Mouse (Mus musculus): ENCODE measurements around the gene Olfr314. TPM values are rescaled to one million over a fixed set of nuclear protein-coding genes. Genes with fewer than 3 reads are reported as not detected.

Gene Olfr314
- polyA plus RNA-seq (2012; ENCODE audit: low replicate concordance): not detected in 2 replicates

DNA sequence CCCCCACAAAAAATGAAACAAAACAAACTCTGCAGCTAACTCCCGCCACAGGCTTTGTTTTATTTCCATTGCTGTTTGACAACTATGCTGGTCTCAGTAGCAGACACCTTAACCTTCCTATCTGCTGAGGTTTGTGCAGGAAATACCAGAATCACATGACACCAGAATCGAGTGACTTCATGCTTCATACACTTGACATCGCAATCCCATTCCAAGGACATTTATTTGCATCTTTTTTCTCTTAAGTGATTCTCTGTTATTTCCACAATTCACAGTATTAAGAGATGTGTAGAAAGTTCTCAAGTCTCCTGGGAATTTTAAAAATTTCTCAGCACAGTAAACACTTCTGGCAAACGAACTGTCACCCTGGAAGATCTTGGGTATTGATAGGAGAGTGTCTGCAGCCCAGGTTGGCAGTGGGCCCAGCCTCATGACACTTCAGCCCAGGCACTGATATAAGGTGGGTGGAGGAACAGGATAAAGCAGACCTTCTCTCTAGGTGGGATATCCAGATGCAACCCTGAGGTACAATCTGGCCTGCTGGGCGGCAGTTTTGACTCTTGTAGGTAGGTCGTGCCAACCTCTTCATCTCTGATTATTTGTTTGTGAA, at the start of gene Olfr314:
Gene Olfr314, plus strand, starts transcription at position 473 of the 610 bp plus-strand sequence.

DNA sequence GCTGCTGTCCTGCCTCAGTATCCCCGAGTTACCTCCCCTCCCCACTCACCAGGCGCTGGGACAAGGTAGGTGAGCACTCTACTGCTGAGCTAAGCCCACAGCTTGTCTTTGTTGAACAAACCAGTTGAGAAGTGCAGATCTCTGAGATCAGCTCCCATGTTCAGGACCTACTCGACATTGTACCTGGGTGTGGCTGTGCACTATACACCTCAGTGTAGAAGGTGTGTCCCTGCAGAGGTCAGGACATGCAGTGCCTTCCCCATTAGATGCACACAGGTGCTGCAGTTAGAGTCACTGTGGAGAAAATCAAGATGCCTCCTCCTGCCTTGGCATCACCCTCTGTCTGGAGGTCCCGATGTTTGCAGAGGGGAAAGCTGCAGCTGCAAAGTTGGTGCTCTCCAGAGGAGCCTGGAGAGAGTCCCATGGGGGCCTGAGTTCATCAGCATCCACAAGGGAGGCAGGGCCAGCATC, 43.9 kb upstream of the Olfr314 start, which contains the start of gene Olfr317:
Gene Olfr317, minus strand, starts transcription at position 421 of the 471 bp plus-strand sequence.

DNA sequence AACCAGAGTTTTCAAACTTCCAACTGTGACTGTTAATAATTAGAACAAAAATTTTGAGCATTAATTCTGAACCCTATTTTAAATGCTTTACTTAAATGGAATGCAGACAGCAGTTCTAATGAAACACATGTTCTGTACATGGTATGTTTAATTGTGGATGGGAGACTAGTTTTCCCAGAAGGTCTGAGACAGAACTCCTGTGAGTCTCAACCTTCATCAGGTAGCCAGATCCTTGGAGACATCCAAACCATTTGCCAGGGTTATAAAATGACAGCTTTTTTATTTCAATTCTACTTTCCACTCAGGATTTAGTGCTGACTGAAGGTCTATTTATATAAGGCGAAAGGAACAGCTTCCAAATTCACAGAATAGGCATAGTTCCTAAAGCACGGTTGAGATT, 30.3 kb upstream of the Olfr314 start, which contains the start of gene Olfr316:
Gene Olfr316, plus strand, starts transcription at position 301 of the 400 bp plus-strand sequence.

DNA sequence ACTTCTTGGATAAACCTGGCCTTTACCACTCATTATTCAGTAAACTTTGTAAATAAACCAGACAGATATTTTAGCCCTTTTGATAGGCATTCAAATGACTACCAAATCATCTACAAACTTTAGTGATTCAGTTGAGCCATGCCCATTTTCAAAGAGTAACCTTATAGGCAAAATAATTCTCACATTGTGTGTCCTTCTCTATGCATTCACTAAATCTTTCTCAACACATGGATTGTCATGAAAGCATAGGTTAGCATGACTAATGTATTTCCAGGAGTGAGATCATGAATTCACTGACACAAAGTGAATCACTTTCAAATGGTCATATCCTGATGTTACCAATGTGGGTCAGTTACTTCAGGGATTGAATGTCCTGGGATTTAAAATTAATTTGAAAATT, 9.9 kb upstream of the Olfr314 start, which contains the start of gene Olfr315:
Gene Olfr315, plus strand, starts transcription at position 301 of the 400 bp plus-strand sequence.

DNA sequence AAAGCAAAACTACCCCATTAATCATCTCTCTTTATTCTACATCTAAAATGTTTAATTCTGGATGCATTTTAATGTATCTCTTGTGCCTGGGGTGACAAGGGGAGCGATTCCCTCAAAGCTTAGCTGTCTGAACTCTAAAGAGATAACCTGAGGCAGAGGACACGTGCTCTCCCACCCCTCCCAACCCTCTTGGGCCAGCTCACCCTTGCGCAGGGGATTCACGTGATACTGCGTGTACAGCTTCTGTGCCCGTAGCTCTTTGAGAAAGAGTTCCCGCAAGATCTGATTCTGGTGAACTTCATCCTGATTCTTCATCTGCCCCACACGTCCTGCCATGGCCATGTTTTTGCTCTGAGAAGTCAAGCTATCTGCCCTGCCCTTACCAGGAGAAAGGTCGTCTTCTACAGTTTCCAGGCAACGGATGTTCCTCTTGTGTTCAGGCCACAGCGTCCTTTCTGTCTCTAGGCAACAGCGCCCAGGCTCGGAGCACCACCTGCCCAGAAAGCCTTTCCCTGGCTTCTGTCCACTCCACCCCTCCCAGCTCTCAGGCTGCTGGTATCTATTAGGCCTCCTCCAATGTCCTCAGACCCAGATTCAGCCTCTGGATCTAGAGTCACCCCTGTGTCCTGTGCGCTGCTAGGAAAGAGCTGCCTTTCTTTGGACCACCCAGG, 18.9 kb downstream of the Olfr314 start, which contains the start of gene Fam183b:
Gene Fam183b, minus strand, starts transcription at position 403 of the 671 bp plus-strand sequence.

DNA sequence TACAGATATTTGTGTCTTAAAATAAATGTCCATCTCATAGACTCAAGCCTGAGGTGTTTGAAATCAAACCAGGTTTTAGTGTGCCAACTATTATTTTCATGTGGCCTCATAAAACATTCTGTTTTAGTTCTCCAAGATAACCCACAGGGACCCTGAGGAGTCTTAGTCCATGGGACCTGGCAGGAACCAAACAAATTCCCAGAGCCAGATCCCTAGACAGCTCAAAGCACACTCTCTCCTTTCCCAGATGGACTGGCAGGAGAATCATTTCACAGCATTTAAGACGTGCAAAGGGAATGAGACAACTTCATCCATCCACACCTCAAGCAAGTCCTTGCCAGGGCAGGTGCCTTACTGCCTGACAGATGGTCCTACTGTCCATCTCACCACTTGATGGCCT, 31.9 kb downstream of the Olfr314 start, which contains the start of gene Olfr313:
Gene Olfr313, plus strand, starts transcription at position 301 of the 400 bp plus-strand sequence.

DNA sequence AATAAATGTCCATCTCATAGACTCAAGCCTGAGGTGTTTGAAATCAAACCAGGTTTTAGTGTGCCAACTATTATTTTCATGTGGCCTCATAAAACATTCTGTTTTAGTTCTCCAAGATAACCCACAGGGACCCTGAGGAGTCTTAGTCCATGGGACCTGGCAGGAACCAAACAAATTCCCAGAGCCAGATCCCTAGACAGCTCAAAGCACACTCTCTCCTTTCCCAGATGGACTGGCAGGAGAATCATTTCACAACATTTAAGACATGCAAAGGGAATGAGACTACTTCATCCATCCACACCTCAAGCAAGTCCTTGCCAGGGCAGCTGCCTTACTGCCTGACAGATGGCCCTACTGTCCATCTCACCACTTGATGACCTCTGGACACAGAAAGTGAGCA, 46.2 kb downstream of the Olfr314 start, which contains the start of gene Olfr312:
Gene Olfr312, plus strand, starts transcription at position 301 of the 400 bp plus-strand sequence.

Other genes starting within 250 kb of the Olfr314 start
- gene Olfr330, start 248.1 kb upstream of the Olfr314 start, polyA plus RNA-seq (2012; ENCODE audit: low replicate concordance): not detected in 2 replicates
- not detected in 2 replicates for gene Olfr329-ps, start 236.5 kb upstream of the Olfr314 start, polyA plus RNA-seq (2012; ENCODE audit: low replicate concordance)
- not detected in 2 replicates for gene Olfr328, start 227.3 kb upstream of the Olfr314 start, polyA plus RNA-seq (2012; ENCODE audit: low replicate concordance)
- gene Olfr224, start 212.4 kb upstream of the Olfr314 start, polyA plus RNA-seq (2012; ENCODE audit: low replicate concordance): not detected in 2 replicates
- gene Olfr325, start 205.2 kb upstream of the Olfr314 start, polyA plus RNA-seq (2012; ENCODE audit: low replicate concordance): not detected in 2 replicates
- gene Olfr324, start 187.8 kb upstream of the Olfr314 start, polyA plus RNA-seq (2012; ENCODE audit: low replicate concordance): not detected in 2 replicates
- gene 2210407C18Rik, start 166.9 kb upstream of the Olfr314 start, polyA plus RNA-seq (2012; ENCODE audit: low replicate concordance): not detected in 2 replicates
- 0.18 TPM in 1 of 2 replicates, not detected in the other for gene Olfr323, start 152.5 kb upstream of the Olfr314 start, polyA plus RNA-seq (2012; ENCODE audit: low replicate concordance)
- 0.15 and 5.6 TPM in 2 replicates for gene Trim58, start 142.5 kb upstream of the Olfr314 start, polyA plus RNA-seq (2012; ENCODE audit: low replicate concordance)
- 0.03 TPM in 1 of 2 replicates, not detected in the other for gene Olfr322, start 124.2 kb upstream of the Olfr314 start, polyA plus RNA-seq (2012; ENCODE audit: low replicate concordance)
- not detected in 2 replicates for gene Olfr320, start 101.9 kb upstream of the Olfr314 start, polyA plus RNA-seq (2012; ENCODE audit: low replicate concordance)
- not detected in 2 replicates for gene Olfr319, start 83.8 kb upstream of the Olfr314 start, polyA plus RNA-seq (2012; ENCODE audit: low replicate concordance)
- gene Olfr318, start 58.9 kb upstream of the Olfr314 start, polyA plus RNA-seq (2012; ENCODE audit: low replicate concordance): not detected in 2 replicates
- gene Olfr317, start 43.7 kb upstream of the Olfr314 start, polyA plus RNA-seq (2012; ENCODE audit: low replicate concordance): not detected in 2 replicates
- 0.12 TPM in 1 of 2 replicates, not detected in the other for gene Olfr316, start 30.2 kb upstream of the Olfr314 start, polyA plus RNA-seq (2012; ENCODE audit: low replicate concordance)
- not detected in 2 replicates for gene Olfr315, start 9.8 kb upstream of the Olfr314 start, polyA plus RNA-seq (2012; ENCODE audit: low replicate concordance)
- gene Fam183b, start 19.0 kb downstream of the Olfr314 start, polyA plus RNA-seq (2012; ENCODE audit: low replicate concordance): not detected in 2 replicates
- gene Olfr313, start 32.0 kb downstream of the Olfr314 start, polyA plus RNA-seq (2012; ENCODE audit: low replicate concordance): not detected in 2 replicates
- gene Olfr312, start 46.3 kb downstream of the Olfr314 start, polyA plus RNA-seq (2012; ENCODE audit: low replicate concordance): not detected in 2 replicates
- gene Olfr311, start 56.3 kb downstream of the Olfr314 start, polyA plus RNA-seq (2012; ENCODE audit: low replicate concordance): not detected in 2 replicates
- gene Gm12258, start 64.2 kb downstream of the Olfr314 start, polyA plus RNA-seq (2012; ENCODE audit: low replicate concordance): 0.66 and 2.4 TPM in 2 replicates
- gene 2810021J22Rik, start 84.3 kb downstream of the Olfr314 start, polyA plus RNA-seq (2012; ENCODE audit: low replicate concordance): 0.34 and 0.92 TPM in 2 replicates
- 0.98 and 1.1 TPM in 2 replicates for gene Zfp39, start 121.3 kb downstream of the Olfr314 start, polyA plus RNA-seq (2012; ENCODE audit: low replicate concordance)
- gene Btnl10, start 135.0 kb downstream of the Olfr314 start, polyA plus RNA-seq (2012; ENCODE audit: low replicate concordance): 0.17 and 21.0 TPM in 2 replicates
- gene Rnf187, start 156.0 kb downstream of the Olfr314 start, polyA plus RNA-seq (2012; ENCODE audit: low replicate concordance): 234 and 380 TPM in 2 replicates
- 9.7 and 14.2 TPM in 2 replicates for gene Hist3h2ba, start 166.0 kb downstream of the Olfr314 start, polyA plus RNA-seq (2012; ENCODE audit: low replicate concordance)
- gene Hist3h2a, start 171.7 kb downstream of the Olfr314 start, polyA plus RNA-seq (2012; ENCODE audit: low replicate concordance): 23.0 TPM in 1 of 2 replicates, not detected in the other
- gene Trim17, start 171.7 kb downstream of the Olfr314 start, polyA plus RNA-seq (2012; ENCODE audit: low replicate concordance): 0.25 and 8.9 TPM in 2 replicates
- gene Trim11, start 195.1 kb downstream of the Olfr314 start, polyA plus RNA-seq (2012; ENCODE audit: low replicate concordance): 82.2 and 147 TPM in 2 replicates

All from hematopoietic multipotent progenitor cell, adult 10-12 weeks (in vitro differentiated cells).